Mouse (Mus musculus) kidney, adult 2 months (tissue): ENCODE measurements at regions not wholly inside any gene's neighbourhood (a gene's known extent, or its start where the extent isn't known, plus 50 kb on each side); places are given as distances from the start of the nearest gene placed in this dataset.

ENCODE experiments used
- CTCF ChIP-seq: fragments of 200-500 bp; conservative IDR thresholded peaks from 2 replicates; pipeline ENCODE4 v1.5.1; 2011; ENCODE audit warnings: low read depth, mild to moderate bottlenecking, control low read depth, low read length, moderate library complexity, mixed read lengths; ENCODE audit not compliant: insufficient read depth, insufficient read length
- POLR2A ChIP-seq: fragments of 200-500 bp; IDR thresholded peaks from one replicate; pipeline ENCODE4 v1.6.1; 2011; ENCODE audit warnings: low read depth, low read length, control low read depth

GRCm38 (mm10) chr1:138719297-138719696, 99.4 kb upstream of the Nek7 start:
- TF ChIP-seq CTCF, result no peak
- TF ChIP-seq POLR2A, result no peak
